In genomic region chr9:21221383-21221929, GRCm38 (mm10) we compare ENCODE assay signal across 9 mouse cellular contexts. TPM values are rescaled to one million over a fixed set of nuclear protein-coding genes. Genes with fewer than 3 reads are reported as not detected.
A peak's percentile ranks its signal among the peaks of the same experiment; 100 is the strongest.
DNase-seq lines count a peak whose midpoint lies in the region; ATAC-seq and TF ChIP-seq lines count a peak whose summit lies in the region.
"Had no signal": no experiment of that assay in that cellular context is flagged by ENCODE, and none has a peak within 500 bp of the region (broad histone marks: within the 10 kb centered on the region; RNA-seq: fewer than 3 reads in every experiment).

No protein-coding gene starts in this region.

- no peak overlapping the region for H3K4me3 ChIP-seq in kidney, adult 2 months (ENCODE audit: insufficient read depth, low read depth, low read length)
- H3K4me3 ChIP-seq in kidney, embryonic 14.5 days (ENCODE audit: low read length) = no peak overlapping the region
- H3K4me3 ChIP-seq in forebrain, embryonic 14.5 days (ENCODE audit: low read depth, low read length) = no peak overlapping the region
- H3K4me3 ChIP-seq in intestine, embryonic 16.5 days (ENCODE audit: low read length) = no peak overlapping the region

- H3K36me3 ChIP-seq in kidney, adult 2 months (ENCODE audit: control insufficient read depth, insufficient read depth, low read length) = no peaks in the 10 kb centered on the region
- H3K36me3 ChIP-seq in kidney, embryonic 14.5 days (ENCODE audit: control insufficient read depth, insufficient read depth, low read length) = no peaks in the 10 kb centered on the region
- H3K36me3 ChIP-seq in forebrain, embryonic 14.5 days (ENCODE audit: control insufficient read depth, insufficient read depth, low read length) = no peaks in the 10 kb centered on the region
- no peaks in the 10 kb centered on the region for H3K36me3 ChIP-seq in intestine, embryonic 16.5 days (ENCODE audit: control insufficient read depth, insufficient read depth, low read length)
- H3K36me3 ChIP-seq: embryonic facial prominence, embryonic 15.5 days had no signal

- no peak overlapping the region for H3K27ac ChIP-seq in kidney, adult 2 months (ENCODE audit: insufficient read depth, low read depth, low read length)
- no peak overlapping the region for H3K27ac ChIP-seq in kidney, embryonic 14.5 days (ENCODE audit: low read depth, low read length)
- H3K27ac ChIP-seq in forebrain, embryonic 14.5 days (ENCODE audit: low read depth, low read length) = no peak overlapping the region
- peak overlapping the region; percentile 85 for H3K27ac ChIP-seq in intestine, embryonic 16.5 days (ENCODE audit: low read length)
- H3K27ac ChIP-seq: embryonic facial prominence, embryonic 15.5 days had no signal

- no peak for ATAC-seq in kidney, embryonic 14.5 days (ENCODE audit: low FRiP score, low TSS enrichment)
- peak; percentile 62 for ATAC-seq in forebrain, embryonic 14.5 days
- peak; percentile 26; the same call in 1 of the 2 replicates for ATAC-seq in intestine, embryonic 16.5 days

- WGBS in kidney, adult 2 months = 16% methylated on average over 7 of the region's 7 CpGs
- WGBS in kidney, embryonic 14.5 days = 20% methylated on average over 7 of the region's 7 CpGs
- 14% methylated on average over 7 of the region's 7 CpGs for WGBS in forebrain, embryonic 14.5 days
- WGBS in intestine, embryonic 16.5 days = 18% methylated on average over 7 of the region's 7 CpGs

- TF ChIP-seq CTCF in kidney, adult 2 months (conservative IDR thresholded peaks at IDR 0.05; ENCODE audit: insufficient read depth, insufficient read length, low read depth, low read length) = peak; percentile 56

- no peak overlapping the region; the same call in 1 of the 2 replicates for H3K4me2 ChIP-seq in kidney, embryonic 14.5 days (replicated peaks; ENCODE audit: low read depth, low read length)
- no peak overlapping the region for H3K4me2 ChIP-seq in forebrain, embryonic 14.5 days (ENCODE audit: low read length)
- peak overlapping the region; percentile 54; the same call in 1 of the 2 replicates for H3K4me2 ChIP-seq in intestine, embryonic 16.5 days (ENCODE audit: low read depth, low read length)

- peak; percentile 80 for DNase-seq in kidney, adult 2 months
- peak; percentile 94 for DNase-seq in R1 (ENCODE audit: low read depth, low spot score)
- peak; percentile 87 for DNase-seq in forebrain, embryonic 14.5 days (ENCODE audit: low spot score)
- peak; percentile 76 for DNase-seq in lung, postnatal 10 days
- DNase-seq in thymus, postnatal 4 days = peak; percentile 49
- DNase-seq in ovary, postnatal 36 days (ENCODE audit: low spot score) = no peak

- H3K9ac ChIP-seq in kidney, embryonic 14.5 days (ENCODE audit: low read depth, low read length) = no peak overlapping the region
- no peak overlapping the region for H3K9ac ChIP-seq in forebrain, embryonic 14.5 days (ENCODE audit: low read length)
- no peak overlapping the region; the same call in 1 of the 2 replicates for H3K9ac ChIP-seq in intestine, embryonic 16.5 days (ENCODE audit: low read depth, low read length)
- H3K9ac ChIP-seq: embryonic facial prominence, embryonic 15.5 days had no signal

- TF ChIP-seq POLR2A in kidney, adult 2 months (IDR thresholded peaks at IDR 0.05; ENCODE audit: low read depth, low read length) = no peak

- no peaks in the 10 kb centered on the region for H3K27me3 ChIP-seq in kidney, adult 2 months (replicated peaks; ENCODE audit: control insufficient read depth, insufficient read depth, low read length)
- H3K27me3 ChIP-seq in kidney, embryonic 14.5 days (ENCODE audit: control insufficient read depth, insufficient read depth, low read length) = no peaks in the 10 kb centered on the region
- H3K27me3 ChIP-seq in forebrain, embryonic 14.5 days (replicated peaks; ENCODE audit: control insufficient read depth, insufficient read depth, low read length) = no peaks in the 10 kb centered on the region
- no peaks in the 10 kb centered on the region for H3K27me3 ChIP-seq in intestine, embryonic 16.5 days (replicated peaks; ENCODE audit: control insufficient read depth, insufficient read depth, low read length)
- H3K27me3 ChIP-seq: embryonic facial prominence, embryonic 15.5 days had no signal

- no peaks in the 10 kb centered on the region for H3K9me3 ChIP-seq in kidney, embryonic 14.5 days (ENCODE audit: control insufficient read depth, low read length)
- H3K9me3 ChIP-seq in forebrain, embryonic 14.5 days (replicated peaks; ENCODE audit: control insufficient read depth, low read length) = no peaks in the 10 kb centered on the region
- H3K9me3 ChIP-seq in intestine, embryonic 16.5 days (ENCODE audit: control insufficient read depth, low read length) = no peaks in the 10 kb centered on the region; the same call in 1 of the 2 replicates
- H3K9me3 ChIP-seq: embryonic facial prominence, embryonic 15.5 days had no signal

- peaks cover 5% of the 10 kb centered on the region; the same call in 1 of the 2 replicates for H3K4me1 ChIP-seq in kidney, adult 2 months (ENCODE audit: control insufficient read depth, insufficient read depth, low read length)
- H3K4me1 ChIP-seq in kidney, embryonic 14.5 days (ENCODE audit: control insufficient read depth, insufficient read depth, low read length) = 0 out of 2 replicates have a peak, but pooled peaks cover 3% of the 10 kb centered on the region
- peaks cover 5% of the 10 kb centered on the region; the same call in 1 of the 2 replicates for H3K4me1 ChIP-seq in forebrain, embryonic 14.5 days (ENCODE audit: control insufficient read depth, insufficient read depth, low read length)
- H3K4me1 ChIP-seq in intestine, embryonic 16.5 days (ENCODE audit: control insufficient read depth, insufficient read depth, low read length) = peaks cover 5% of the 10 kb centered on the region; the same call in 1 of the 2 replicates

RNA-seq across cellular contexts. Expression of gene Keap1, which starts 17.7 kb away (rescaled TPM):
- polyA plus RNA-seq in kidney, adult 2 months (2012; rRNA removed) = 42.8 and 52.4 TPM in 2 replicates
- 26.8 and 34.2 TPM in 2 replicates for polyA plus RNA-seq in kidney, embryonic 14.5 days (2014; fragmentation: Nextera tagmentation; extraction: Ambion mirVana)
- polyA plus RNA-seq in forebrain, embryonic 14.5 days (2014; fragmentation: Nextera tagmentation; extraction: Ambion mirVana) = 34.7 and 39.1 TPM in 2 replicates
- polyA plus RNA-seq in intestine, embryonic 16.5 days (2015; fragmentation: Nextera tagmentation; extraction: Ambion mirVana) = 58.1 and 59.7 TPM in 2 replicates

RNA-seq across cellular contexts. Expression of gene S1pr5, which starts 26.8 kb away (rescaled TPM):
- 0.38 and 0.39 TPM in 2 replicates for polyA plus RNA-seq in kidney, adult 2 months (2012; rRNA removed)
- polyA plus RNA-seq in kidney, embryonic 14.5 days (2014; fragmentation: Nextera tagmentation; extraction: Ambion mirVana) = 0.07 and 0.19 TPM in 2 replicates
- 0.94 and 1.4 TPM in 2 replicates for polyA plus RNA-seq in forebrain, embryonic 14.5 days (2014; fragmentation: Nextera tagmentation; extraction: Ambion mirVana)
- polyA plus RNA-seq in intestine, embryonic 16.5 days (2015; fragmentation: Nextera tagmentation; extraction: Ambion mirVana) = 0.06 TPM in 1 of 2 replicates, not detected in the other

RNA-seq across cellular contexts. Expression of gene Atg4d, which starts 43.6 kb away (rescaled TPM):
- 67.0 and 71.9 TPM in 2 replicates for polyA plus RNA-seq in kidney, adult 2 months (2012; rRNA removed)
- 35.5 and 43.7 TPM in 2 replicates for polyA plus RNA-seq in kidney, embryonic 14.5 days (2014; fragmentation: Nextera tagmentation; extraction: Ambion mirVana)
- polyA plus RNA-seq in forebrain, embryonic 14.5 days (2014; fragmentation: Nextera tagmentation; extraction: Ambion mirVana) = 45.7 and 53.1 TPM in 2 replicates
- 62.1 and 62.3 TPM in 2 replicates for polyA plus RNA-seq in intestine, embryonic 16.5 days (2015; fragmentation: Nextera tagmentation; extraction: Ambion mirVana)

RNA-seq across cellular contexts. Expression of gene Pde4a, which starts 55.9 kb away (rescaled TPM):
- 7.8 and 9.0 TPM in 2 replicates for polyA plus RNA-seq in kidney, adult 2 months (2012; rRNA removed)
- polyA plus RNA-seq in kidney, embryonic 14.5 days (2014; fragmentation: Nextera tagmentation; extraction: Ambion mirVana) = 13.7 and 14.0 TPM in 2 replicates
- 17.3 and 22.4 TPM in 2 replicates for polyA plus RNA-seq in forebrain, embryonic 14.5 days (2014; fragmentation: Nextera tagmentation; extraction: Ambion mirVana)
- 6.2 and 7.8 TPM in 2 replicates for polyA plus RNA-seq in intestine, embryonic 16.5 days (2015; fragmentation: Nextera tagmentation; extraction: Ambion mirVana)
